Mouse (Mus musculus) adrenal gland, postnatal 14 days (tissue): ENCODE results near the gene Cacna1g. TPM values are rescaled to one million over a fixed set of nuclear protein-coding genes. Genes with fewer than 3 reads are reported as not detected.
"Not testable (repeated sequence)": the region's sequence is repeated elsewhere in the genome, so short reads cannot be mapped to it uniquely, and the experiment has no call there.

Experiments used
- DNase-seq: peaks from one replicate; pipeline ENCODE4 v3.0.0; 2021; ENCODE audit warnings: mixed read lengths
- total RNA-seq: library from RNA; stranded (reverse); gene quantifications from 2 replicates; pipeline ENCODE4 v1.2.3, GENCODE M21; 2021

The Cacna1g gene
- total RNA-seq, 1 experiment from 2014 or later: 0.89 TPM

DNA sequence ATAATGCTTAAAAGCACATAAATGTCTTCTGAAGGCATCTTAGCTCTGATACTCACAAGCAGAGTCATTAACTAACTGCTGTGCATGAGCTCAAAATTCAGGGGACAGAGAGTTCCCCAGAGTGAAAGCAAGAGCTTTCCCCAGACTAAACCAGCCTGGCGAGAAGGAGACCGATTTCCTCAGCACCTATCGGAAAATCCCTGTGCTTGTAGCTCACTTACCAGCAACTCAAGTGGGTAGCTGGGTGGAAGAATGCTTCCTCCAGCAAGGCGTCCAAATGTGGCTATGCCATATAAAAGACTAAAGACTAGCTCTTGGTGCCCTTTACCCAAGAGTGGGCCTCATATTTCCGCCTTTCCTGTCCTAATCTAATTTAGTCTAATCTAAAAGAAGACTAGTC is 71.3 kb downstream of the Cacna1g start:
- no peak for DNase-seq

DNA sequence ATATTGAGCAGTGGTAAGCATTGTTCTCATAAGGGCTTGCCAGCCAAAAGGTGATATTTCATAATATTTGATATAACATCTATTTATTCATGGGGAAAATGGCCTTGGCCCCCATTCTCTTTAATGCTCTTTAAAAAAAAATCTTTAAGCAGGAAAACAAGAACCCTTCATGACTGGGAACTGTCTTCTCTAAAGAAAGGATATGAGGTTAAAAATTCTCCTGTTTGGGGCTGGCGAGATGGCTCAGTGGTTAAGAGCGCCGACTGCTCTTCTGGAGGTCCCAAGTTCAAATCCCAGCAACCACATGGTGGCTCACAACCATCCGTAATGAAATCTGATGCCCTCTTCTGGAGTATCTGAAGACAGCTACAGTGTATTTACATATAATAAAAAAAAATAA is 72.0 kb downstream of the Cacna1g start:
- DNase-seq: not testable (repeated sequence)

DNA sequence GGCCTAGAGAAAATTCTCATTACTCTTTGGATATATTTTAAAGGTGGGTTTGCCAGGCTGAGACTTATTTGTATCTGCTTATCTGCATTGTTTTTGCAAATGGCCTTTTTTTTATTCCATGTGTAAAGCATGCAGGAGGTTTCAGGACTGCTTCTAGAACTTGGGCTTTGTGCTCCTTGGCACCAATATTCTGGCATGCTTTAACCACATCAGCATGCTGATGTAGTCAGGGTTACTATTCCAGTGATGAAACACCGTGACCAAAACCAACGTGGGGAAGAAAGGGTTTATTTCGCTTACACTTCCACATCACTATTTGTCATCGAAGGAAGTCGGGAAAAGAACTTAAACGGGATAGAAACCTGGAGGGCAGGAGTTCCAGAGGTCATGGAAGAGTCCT is 73.0 kb downstream of the Cacna1g start:
- no peak for DNase-seq

DNA sequence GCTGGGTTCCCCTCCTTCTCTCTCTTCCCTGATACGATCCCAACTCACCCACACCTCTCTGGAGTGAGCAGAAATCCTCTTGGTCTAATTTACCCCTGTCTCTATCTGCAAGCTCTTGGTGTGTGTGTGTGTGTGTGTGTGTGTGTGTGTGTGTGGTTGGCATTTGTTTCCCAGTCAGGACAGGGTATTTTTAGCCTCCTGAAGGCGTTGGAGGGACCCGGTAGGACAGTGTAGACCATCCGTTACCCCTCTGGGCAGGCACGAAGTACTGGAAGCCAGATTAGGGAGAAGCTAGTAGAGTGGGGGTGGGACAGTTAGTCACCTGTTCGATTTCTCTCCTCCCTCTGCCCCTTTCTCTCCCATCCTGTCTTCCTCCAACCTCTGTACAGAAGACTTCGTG is 79.9 kb downstream of the Cacna1g start:
- no peak for DNase-seq

DNA sequence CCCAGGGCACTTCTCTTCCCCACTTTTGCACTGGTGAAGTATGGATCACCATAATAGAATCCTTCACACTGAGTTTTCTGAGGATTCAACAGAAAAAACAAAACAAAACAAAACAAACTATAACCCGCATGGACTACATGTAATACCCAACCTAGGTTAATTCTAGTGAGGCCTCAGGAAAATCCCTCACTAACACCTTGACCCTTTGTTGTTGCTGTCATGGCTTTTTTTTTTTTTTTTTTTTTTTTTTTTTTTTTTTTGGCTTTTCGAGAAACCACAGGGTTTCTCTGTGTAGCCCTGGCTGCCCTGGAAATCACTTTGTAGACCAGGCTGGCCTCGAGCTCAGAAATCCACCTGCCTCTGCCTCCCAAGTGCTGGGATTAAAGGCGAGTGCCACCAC is 80.5 kb downstream of the Cacna1g start:
- not testable (repeated sequence) for DNase-seq

DNA sequence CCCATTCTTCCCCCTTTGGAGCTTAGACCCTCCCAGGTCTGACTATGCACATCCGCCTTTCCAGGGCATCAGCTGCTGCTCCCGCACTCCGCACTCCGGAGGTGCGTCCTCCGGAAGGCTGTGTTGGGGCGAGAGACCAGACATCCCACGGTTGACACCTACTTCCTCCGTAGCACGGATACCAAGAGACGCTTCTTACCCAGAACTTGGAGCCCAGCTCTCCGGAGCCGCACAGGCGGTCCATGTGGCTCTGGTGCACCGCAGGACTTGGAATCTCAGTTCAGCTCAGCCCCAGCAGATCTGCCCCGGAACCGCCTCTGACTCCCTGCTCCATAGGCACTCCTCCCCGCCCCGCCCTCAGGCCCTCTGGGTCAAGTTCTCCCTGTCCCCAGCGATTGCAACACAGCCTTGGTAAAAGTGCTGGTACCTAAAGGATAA is 81.3 kb downstream of the Cacna1g start, which contains the start of gene Abcc3:
Gene Abcc3 (minus strand): TSS at position 326 of the 438 bp plus-strand sequence.
- peak; percentile 78 for DNase-seq

DNA sequence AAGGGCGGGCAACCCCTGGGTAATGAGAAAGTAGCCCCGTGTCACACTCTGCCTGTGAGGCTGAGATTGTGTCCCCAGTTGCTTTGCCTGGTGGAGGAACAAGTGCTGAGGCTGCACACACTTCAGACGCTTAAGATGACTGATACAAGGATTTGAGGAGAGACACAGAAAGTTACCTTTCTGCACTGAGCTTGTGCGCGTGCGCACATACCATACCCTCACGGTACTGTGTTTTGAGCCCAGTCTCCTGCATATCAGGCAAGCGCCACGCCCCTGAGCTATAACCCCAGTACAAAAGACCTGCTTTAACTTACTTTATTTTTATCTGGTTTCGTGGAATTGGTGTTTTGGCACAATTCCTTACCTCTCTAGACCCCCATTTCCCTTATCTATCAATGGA is 82.3 kb downstream of the Cacna1g start:
- DNase-seq: no peak

DNA sequence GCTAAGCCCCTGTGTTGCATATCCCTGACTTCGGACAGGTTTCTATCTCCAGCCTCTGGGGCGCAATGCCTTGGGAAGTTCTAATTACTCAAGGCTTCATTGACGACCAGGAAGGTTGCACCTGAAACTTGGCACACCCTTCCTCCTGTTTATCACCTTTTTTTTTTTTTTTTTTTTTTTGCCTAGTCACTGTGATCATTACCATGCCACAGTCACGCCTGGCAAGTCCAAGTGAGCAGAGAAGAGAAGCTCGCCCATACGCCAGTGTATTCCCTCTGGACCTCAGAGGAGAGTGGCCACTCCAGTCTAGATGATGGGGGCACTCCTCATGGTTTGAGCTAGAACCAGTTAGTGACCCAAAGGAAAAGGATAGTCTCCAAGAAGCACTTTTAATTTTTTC is 83.2 kb downstream of the Cacna1g start:
- DNase-seq: no peak

DNA sequence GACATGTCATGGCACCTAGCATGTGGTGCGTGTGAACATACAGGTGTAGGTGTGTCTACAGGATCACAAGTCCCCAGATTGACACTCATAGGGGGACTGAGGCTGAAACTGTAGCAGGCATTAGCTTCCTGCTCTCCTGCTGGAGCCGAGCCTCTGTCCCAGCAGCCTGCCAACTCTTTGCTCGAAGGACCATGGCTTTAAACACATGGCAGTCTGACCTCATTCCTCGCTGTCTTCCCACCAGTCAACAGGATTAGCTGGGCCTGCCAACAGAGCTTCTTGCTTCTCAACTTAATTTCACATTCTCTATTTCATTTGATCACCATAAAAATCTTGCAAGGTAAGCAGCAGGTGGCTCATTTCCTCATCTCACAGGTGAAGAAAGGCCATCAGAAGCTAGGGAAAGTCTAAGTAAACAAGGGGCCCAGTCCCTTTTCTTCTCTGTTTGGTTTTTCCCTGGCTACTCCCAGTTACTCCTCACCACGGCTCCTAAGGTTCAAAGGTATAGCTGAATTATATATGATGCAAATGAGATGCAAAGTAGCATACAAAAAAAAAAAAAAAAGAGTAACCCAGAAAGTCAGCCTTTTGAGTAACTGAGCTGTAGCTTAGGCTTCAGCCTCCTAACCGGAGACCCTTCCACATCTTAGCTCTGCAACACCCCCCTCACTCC is 84.1 kb downstream of the Cacna1g start:
- DNase-seq: no peak

DNA sequence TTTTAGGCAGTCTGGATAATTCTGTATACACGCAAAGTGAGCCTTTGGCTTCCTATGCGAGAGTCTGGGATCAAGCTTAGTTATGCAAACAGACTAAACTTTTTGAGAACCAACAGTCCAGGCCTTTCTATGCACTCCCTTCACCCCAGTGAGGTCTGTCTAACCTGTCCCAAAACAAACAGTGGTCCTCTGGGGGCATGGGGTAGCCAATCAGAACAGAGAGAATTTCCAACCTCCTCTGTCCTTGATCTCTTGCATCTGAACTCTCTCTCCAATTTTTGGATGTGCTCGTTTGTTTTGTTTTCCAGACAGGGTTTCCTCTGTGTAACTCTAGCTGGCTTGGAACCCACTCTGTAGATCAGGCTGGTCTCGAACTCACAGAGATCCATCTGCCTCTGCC is 85.0 kb downstream of the Cacna1g start:
- DNase-seq: no peak

DNA sequence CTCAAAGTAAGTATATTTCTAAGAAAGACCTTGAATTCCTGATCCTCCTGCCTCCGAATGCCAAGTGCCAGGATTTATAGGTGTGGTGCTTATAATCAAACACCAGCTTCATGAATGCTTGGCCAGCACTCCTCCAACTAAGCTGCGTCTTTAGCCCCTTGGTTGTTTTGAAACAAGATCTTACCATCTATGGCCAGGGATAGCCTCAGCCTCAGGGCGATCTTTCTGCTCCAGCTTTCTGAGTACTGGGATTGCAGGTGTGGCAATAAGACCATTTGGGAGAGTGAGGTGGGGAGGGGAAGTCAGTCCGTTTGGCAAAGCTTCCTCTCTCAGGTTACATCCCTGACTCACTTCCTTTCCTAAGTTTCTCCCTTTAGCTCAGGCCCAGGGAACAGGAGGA is 86.2 kb downstream of the Cacna1g start:
- no peak for DNase-seq

DNA sequence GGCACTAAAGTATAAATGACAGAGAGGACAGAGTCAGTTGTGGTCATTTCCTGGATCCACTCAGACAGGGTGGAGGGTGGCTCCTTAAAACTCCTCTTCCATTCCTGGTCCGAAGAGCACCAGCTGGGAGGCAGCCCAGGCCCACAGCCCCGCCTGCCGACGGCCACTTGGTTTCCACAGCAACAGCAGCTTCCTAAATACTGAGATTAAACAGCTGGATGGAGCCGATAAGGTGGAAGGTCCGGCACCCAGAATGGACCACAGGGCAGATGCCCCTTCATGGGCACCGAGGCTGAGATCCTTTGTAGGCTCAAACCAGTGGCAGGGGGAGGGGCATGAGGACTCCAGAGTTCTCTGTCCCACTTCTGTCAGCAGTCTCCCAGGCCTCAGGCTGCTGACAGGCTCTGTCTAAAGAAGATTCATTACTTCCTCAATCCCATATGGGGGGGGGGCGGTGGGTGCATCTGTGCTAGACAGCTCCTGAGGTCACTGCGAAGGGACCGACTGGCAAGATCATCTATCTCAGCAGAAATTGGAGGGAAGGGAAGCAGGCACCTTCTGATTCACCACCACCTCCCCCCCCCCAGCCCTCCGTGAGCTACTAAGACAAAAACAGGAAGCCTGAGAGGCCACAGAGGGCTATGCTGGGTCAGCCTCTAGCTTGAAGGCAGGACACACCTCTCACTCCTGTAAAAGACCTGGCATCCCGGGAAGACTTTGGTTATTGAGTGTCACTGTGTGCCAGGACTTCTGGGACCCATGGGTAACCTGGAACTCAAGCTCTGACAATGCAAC is 87.8 kb downstream of the Cacna1g start:
- DNase-seq: peak; percentile 55

DNA sequence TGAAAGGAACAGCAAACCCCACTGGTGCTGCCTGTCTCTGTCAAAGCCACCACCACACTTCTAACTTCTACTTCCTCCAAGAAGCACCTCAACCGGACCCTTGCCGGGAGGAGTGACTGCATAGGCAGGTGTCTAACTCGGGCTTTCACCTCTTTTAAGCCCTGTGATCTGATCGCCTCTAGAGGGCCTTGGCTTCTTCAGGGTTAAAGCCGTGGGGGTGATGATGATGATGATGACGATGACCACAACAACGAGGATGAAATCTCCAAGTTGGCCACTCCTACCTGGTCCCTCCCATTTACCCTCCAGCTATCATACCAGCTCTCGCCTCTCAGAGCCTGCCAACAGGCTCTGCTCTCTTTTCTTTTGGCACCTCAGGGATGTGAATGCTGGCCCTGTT is 94.3 kb downstream of the Cacna1g start:
- DNase-seq: no peak

DNA sequence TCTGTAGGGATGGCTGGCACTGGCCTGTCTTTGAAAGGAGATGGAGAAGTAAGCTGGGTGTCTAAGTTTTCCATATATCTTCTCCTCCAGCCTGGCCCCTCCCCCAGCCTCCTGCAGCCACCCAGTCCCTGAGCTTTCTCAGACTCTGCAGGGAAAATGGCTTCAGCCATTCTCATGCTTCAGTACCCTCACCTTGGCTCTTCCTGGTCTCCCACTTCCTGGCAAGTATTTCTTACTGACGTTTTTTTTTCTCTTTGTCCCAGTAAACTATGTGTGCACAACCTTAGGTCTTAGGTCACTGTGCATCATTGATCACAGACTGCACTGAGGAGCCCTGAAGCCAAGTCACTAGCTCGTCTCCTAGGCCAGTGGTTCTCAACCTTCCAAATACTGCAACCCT is 94.9 kb downstream of the Cacna1g start:
- no peak for DNase-seq

DNA sequence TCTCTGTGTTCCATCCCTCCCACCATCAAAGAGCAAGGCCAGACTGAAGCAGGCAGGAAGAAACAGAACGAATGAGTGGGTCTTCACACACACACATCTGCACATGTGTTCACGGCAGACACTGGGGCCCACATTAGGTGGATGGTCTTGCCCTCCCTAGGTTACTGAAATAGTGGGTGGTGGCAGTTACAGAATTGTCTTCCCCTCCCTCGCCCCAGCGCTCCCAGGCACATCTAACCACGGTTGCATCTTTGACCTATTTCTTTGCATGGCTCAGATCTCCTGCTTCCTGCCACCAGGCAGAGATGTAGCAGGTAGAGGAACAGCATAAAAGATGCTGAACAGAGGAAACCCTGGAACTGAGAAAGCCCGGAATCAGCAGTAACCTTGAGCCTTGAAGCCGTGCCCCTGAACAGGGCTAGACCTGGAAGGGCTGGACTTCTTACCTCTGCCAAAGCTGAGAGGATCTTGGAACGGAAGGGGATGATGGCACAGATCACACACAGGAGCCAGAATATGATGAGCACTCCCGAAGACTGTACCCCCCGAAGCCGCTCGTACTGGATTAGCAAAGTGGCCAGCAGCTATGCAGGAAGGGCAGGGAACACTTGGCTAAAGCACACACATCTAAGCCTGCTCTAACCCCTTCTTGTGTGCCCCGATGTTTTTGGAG is 99.6 kb downstream of the Cacna1g start:
- no peak for DNase-seq

DNA sequence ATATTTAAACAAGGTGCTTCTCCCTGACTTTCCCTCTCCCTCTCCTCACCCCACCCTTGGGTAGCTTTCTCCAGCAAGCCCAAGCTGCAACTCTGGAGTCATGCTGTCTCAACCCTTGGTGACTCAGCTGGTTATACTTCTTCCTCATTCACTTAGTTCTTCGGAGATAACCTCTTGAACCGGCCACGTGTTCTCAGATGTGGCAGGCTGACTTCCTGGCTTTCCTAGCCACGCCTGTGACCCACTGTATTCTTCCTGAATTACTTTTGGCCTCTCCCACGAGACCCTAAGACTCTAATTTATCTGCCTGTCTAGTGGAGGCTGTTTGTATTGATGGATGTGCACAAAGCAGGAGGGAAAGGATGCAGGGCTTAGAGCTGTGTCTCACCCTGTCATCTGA is 103.2 kb downstream of the Cacna1g start:
- no peak for DNase-seq

DNA sequence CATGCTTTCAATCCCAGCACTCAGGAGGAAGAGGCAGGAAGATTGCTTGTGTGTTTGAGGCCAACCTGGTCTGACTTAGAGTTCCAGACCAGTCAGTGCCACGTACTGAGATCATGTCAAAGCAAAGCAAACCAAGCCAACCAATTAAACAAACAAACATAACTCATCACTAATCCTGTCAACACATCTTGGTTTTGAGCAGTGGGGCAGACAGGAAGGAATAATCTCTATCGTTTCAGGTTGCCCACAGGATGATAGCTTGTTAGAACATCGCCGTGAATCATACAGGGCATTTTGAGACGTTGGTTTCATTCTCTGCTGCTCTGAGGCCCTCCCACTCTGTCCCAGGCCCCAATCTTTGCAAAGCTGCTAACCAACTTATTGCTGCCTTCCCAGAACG is 104.0 kb downstream of the Cacna1g start:
- no peak for DNase-seq

DNA sequence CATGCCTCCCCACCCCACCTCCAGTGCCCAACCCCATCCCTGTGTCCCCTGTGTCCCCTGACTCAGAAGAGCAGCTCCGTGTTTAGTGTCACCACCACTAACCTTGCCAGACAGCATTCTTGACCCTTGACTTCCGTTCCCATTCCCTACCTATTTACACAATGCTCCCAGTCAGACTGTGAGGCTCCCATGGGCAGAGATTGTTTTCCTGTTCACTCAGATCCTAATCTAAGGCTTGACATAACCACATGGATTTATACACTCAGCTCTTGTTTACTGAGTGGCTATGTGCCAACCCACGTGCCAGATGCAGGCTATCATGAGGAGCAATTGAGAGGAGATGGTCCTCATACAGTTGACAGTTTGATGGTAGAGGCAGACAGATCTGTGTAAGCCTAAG is 108.7 kb downstream of the Cacna1g start:
- DNase-seq: no peak

DNA sequence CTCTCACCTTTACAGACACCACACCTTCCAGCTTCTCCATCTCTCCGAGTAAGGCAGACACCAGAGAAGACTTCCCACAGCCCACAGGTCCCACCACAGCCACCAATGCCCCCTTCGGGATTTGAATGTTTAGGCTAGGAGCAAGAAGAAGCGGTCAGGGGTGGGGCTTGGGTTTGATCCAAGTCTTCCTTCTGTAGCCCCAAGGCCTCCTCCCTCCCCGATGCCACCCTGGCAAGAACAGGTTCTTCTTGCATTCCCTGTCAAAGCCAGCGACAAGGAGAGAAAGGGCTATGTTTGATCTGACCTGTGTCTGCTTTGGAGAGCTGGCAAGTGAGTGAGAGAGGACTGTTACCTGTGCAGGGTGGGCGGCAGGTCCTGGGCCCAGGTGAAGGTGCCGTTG is 110.3 kb downstream of the Cacna1g start:
- DNase-seq: peak; percentile 38

DNA sequence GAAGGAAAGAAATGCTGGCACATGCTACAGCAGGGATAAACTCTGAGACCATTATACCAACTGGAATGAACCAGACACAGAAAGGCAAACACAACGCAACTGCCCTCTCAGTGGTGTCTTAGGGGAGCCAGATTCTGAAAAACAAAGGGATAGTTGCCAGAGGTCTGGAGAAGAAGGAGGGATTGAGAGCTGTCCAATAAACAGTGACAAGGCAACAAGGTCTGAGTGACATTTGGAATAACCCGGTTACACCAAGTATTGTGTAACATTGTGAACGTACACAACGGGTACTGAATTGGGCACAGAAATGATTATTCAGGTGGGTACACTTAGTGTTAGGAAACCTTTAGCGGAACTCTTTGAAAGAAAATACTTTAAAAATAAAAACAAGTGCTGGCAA is 111.9 kb downstream of the Cacna1g start:
- no peak for DNase-seq

DNA sequence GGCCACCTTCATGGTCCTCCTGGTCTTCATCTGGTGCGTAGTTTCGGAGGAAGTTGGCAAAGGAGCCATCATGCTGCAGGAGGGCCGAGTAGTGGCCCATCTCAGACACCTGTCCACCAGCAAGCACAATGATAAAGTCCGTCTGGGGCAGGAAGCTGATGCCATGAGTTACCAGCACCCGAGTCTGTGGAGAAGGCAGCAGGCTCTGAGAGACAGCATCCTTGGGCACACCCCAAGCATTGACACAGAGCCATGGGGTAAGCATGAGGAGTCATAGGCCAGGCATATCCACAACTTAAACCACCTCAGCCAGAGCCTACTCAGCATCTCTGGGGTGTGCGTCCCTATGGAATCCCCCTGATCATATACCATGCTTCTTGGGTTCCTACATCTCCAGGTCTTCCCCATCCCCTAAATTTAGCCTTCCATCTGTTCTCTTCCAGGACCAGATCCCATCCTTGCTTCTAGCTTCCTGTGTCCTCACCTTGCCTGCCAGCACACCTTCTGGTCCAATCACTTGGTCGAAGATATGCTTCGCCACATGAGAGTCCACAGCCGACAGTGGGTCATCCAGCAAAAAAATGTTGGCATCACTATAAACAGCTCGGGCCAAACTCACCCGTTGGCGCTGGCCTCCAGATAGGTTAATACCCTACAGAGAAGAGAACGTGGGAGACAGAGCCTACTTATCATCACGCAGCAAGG is 112.7 kb downstream of the Cacna1g start:
- no peak for DNase-seq

DNA sequence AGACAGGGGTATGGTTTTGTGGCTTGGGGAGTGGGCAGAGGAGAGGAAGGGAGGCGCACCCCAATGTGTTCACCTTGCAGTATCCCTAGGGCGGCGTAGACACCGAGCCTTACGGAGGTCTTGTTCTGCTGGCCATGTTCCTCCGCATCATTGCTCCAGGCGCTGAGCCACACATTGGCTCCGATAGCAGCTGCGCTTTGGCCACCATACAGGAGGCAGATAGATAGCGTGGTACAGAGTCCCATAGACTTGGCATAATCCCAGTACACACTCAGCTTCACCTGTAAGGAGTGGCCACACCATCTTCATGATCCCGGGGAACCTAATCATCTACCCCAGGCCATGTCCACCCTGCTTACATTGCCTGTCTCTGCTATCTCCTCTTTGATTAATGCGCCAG is 114.8 kb downstream of the Cacna1g start:
- DNase-seq: no peak
